Mouse (Mus musculus): ENCODE measurements at regions not wholly inside any gene's neighbourhood (a gene's known extent, or its start where the extent isn't known, plus 50 kb on each side); places are given as distances from the start of the nearest gene placed in this dataset.

DNA sequence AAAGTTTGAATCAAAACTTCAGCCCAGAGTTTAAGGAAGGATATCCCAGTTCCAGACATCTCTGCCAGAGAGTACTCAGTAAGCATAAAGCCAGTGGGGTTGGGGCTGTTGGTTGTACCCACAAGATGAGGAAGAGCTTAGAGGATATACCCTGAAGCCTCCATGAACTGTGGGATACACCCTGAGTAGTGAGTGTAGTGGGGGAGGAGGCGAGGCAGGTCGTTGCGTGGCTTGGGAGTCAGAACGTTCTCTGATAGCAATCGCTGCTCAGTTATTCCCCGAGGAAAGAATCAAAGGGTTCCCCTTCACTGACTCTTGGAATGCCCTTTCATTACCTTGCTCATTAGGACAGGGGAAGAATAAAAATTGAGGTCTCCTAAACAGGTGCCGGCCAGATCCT lies 226.1 kb downstream of the Emx2 start:
- no peak overlapping the region for H3K27ac ChIP-seq (ENCODE audit: poor library complexity, severe bottlenecking)
- no peak for ATAC-seq (ENCODE audit: insufficient number of reproducible peaks, low FRiP score)
- no peaks in the 10 kb centered on the region for H3K27me3 ChIP-seq (replicated peaks)
- H3K9me3 ChIP-seq (replicated peaks): no peaks in the 10 kb centered on the region
- H3K9ac ChIP-seq: no peak overlapping the region
- WGBS: 80% methylated on average over 7 of the region's 7 CpGs
- no peak overlapping the region for H3K4me2 ChIP-seq
- no peaks in the 10 kb centered on the region for H3K4me1 ChIP-seq (replicated peaks)
- H3K36me3 ChIP-seq: no peaks in the 10 kb centered on the region
- no peak overlapping the region for H3K4me3 ChIP-seq

DNA sequence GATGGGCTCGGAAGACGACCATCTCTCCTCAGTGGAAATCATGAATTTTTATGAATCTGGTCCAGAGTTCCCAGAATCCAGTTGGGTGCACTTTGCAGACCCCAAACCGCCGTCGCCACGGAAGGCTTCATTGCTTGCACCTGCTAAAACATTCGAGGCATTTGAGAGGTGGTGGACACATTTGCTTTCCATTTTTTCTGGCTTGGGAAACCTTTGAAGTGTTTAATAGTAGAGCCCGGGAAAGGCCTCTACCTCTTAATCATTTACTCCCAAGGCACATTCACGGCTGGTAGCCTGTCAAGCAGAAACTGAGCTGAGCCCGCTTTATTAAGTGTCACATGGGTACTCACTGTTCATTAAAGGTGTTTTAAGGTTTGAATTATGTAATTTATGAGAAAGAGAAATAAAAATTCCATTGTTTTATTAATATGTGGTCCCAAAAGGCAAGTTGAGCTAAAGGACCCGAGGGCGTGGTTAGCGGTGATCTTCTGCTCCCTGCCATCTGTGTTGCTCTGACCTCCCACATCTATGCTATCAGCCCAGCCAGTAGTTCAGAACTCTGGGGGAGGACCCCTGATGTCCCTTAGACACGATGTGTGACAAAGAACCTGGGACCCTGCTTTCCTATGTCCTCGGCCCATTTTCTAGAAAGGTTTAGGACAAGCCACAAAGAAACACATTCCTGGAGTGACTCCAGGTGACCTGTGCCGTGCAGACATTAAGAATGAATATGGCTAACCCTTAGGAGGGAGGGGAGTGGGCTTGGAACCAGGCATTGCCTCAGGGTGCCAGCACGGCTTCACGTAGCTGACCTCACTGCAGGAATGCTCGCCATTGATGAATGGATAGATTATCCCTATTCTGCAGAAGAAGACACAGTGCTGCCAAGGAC lies 227.9 kb downstream of the Emx2 start:
- ATAC-seq (ENCODE audit: insufficient number of reproducible peaks, low FRiP score): no peak
- H3K27ac ChIP-seq (ENCODE audit: poor library complexity, severe bottlenecking): no peak overlapping the region
- WGBS: 80% methylated on average over 19 of the region's 19 CpGs

DNA sequence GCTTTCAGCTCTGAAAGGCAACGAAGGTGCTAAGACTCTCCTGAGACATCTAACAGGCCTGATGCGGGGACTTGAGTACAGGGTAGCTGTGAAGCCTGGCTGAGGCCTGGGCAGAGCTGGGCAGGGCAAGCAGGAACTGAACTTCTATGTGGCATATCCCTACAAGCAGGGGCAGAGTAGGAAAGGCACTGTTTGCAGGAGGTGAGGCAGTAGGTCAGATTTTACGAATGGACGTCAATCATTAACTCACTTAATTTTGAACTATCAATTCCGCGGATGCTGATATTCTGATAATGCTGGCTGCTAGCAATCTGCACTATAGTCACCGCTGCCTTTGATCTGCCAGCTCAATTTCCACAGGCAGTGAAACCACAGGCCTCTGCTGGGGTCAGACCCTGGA lies 229.0 kb downstream of the Emx2 start:
- Histone ChIP-seq H3K36me3 (no peaks in the 10 kb centered on the region), H3K4me1 (replicated peaks) (no peaks in the 10 kb centered on the region), H3K9ac (no peak overlapping the region), H3K9me3 (replicated peaks) (no peaks in the 10 kb centered on the region), H3K27me3 (replicated peaks) (no peaks in the 10 kb centered on the region), H3K4me3 (no peak overlapping the region), H3K27ac (ENCODE audit: poor library complexity, severe bottlenecking) (no peak overlapping the region), H3K4me2 (no peak overlapping the region)
- WGBS: 82% methylated on average over 7 of the region's 7 CpGs
- ATAC-seq (ENCODE audit: insufficient number of reproducible peaks, low FRiP score): no peak

More for the DNA sequence above, 227.9 kb downstream of the Emx2 start:
- no peaks in the 10 kb centered on the region for H3K4me1 ChIP-seq (replicated peaks)
- H3K9ac ChIP-seq: no peak overlapping the region
- H3K4me3 ChIP-seq: no peak overlapping the region
- H3K9me3 ChIP-seq (replicated peaks): no peaks in the 10 kb centered on the region
- no peaks in the 10 kb centered on the region for H3K36me3 ChIP-seq
- H3K4me2 ChIP-seq: no peak overlapping the region
- H3K27me3 ChIP-seq (replicated peaks): no peaks in the 10 kb centered on the region

DNA sequence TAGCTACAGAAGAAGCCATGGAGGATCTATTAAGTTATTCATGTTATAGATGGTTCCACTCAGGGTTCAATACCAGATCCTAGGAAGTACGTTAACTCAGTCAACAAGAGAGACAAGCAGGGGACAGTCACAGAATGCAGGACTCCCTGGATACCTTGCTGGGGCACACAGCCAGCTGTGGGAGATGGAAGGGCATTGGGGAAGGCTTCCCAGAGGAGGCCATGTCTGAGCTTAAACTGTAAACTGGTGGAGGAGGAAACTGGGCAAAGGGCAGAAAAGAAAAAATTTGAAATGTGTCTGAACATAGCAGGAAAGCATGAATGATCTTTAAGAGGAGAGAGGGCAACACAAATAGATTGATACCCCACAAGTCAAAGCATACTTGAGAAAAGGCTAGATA lies 229.5 kb downstream of the Emx2 start:
- no peaks in the 10 kb centered on the region for H3K9me3 ChIP-seq (replicated peaks)
- H3K27ac ChIP-seq (ENCODE audit: poor library complexity, severe bottlenecking): no peak overlapping the region
- ATAC-seq (ENCODE audit: insufficient number of reproducible peaks, low FRiP score): no peak
- H3K4me2 ChIP-seq: no peak overlapping the region
- no peak overlapping the region for H3K4me3 ChIP-seq
- H3K36me3 ChIP-seq: no peaks in the 10 kb centered on the region
- WGBS: 74% methylated on average over 1 of the region's 1 CpGs
- no peak overlapping the region for H3K9ac ChIP-seq
- no peaks in the 10 kb centered on the region for H3K4me1 ChIP-seq (replicated peaks)
- no peaks in the 10 kb centered on the region for H3K27me3 ChIP-seq (replicated peaks)

DNA sequence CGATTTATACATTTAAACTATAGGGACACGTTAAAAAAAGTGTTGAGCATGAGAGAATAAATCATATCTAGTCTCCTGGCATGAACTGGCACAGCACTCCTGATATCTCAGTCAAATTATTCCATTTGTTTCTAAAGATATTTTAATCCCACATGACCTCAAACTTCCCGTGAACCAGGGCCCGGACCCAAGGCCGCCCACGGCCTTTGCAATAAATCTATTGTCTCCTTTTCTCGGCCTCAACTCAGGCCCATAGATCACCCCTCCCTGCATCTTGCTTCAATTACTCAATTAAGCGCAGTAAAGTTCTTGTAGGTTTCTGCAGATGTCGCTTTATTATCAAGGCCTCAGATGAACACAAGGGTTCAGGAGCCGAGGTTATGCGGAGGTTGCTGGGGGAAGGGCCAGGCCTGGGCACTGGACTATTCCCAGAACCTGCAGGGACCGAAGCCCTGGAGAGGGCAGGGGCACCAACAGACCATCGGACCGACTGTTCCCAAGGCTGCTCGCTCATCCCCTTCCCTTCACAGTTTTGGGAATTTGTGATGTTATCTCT lies 233.4 kb downstream of the Emx2 start:
- no peak for ATAC-seq (ENCODE audit: insufficient number of reproducible peaks, low FRiP score)
- Histone ChIP-seq H3K4me1 (replicated peaks) (no peaks in the 10 kb centered on the region), H3K36me3 (no peaks in the 10 kb centered on the region), H3K9ac (no peak overlapping the region), H3K4me2 (no peak overlapping the region), H3K4me3 (no peak overlapping the region), H3K27me3 (replicated peaks) (0 out of 2 replicates have a peak, but pooled peaks cover 2% of the 10 kb centered on the region), H3K9me3 (replicated peaks) (no peaks in the 10 kb centered on the region), H3K27ac (ENCODE audit: poor library complexity, severe bottlenecking) (no peak overlapping the region)
- WGBS: 76% methylated on average over 15 of the region's 15 CpGs

DNA sequence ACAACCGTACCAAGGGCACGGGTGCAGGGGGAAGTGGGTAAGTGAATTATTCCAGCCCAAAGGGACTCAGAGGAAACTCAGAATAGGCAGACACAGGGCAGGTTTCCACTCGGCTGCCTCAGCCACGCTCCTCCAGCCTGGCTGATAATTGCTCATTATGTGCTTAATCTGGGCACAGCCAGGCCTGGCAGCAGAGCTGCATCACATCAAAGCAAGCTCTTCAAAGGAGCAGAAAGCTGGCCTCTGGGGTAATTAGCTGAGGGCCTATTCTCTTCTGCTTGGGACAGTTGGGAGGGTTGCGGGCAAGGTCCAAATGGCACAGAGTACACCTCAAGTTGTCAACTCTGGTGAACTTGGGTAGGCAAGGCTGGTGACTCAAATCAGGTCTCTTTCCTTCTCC lies 239.5 kb downstream of the Emx2 start:
- Histone ChIP-seq H3K9me3 (replicated peaks) (no peaks in the 10 kb centered on the region), H3K27ac (ENCODE audit: poor library complexity, severe bottlenecking) (no peak overlapping the region), H3K4me3 (no peak overlapping the region), H3K4me1 (replicated peaks) (no peaks in the 10 kb centered on the region), H3K4me2 (no peak overlapping the region), H3K9ac (no peak overlapping the region), H3K27me3 (replicated peaks) (peaks cover 5% of the 10 kb centered on the region; the same call in 1 of the 2 replicates), H3K36me3 (no peaks in the 10 kb centered on the region)
- no peak for ATAC-seq (ENCODE audit: insufficient number of reproducible peaks, low FRiP score)
- WGBS: 64% methylated on average over 5 of the region's 5 CpGs

DNA sequence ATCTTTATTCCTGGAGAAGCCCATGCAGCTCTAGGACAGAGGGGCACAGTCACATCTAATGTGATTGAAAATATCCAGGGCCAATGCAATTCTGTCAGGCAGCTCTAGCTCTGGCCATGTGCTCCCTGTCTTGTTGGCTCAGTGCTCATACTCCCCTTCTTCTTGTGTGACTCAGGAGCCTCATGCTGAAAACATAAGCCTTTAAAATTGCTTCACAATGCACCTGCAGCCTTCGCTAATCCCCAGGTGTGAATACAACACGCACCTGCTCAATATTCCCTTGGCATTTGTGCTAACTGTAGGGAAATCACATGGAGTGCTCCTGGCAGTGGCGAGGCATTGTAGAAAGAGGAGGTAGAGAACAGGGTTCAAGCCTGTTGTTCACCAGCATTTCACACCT lies 242.0 kb downstream of the Emx2 start:
- Histone ChIP-seq H3K4me3 (no peak overlapping the region), H3K4me1 (replicated peaks) (no peaks in the 10 kb centered on the region), H3K36me3 (no peaks in the 10 kb centered on the region), H3K9me3 (replicated peaks) (no peaks in the 10 kb centered on the region), H3K27ac (ENCODE audit: poor library complexity, severe bottlenecking) (no peak overlapping the region), H3K9ac (no peak overlapping the region), H3K4me2 (no peak overlapping the region), H3K27me3 (replicated peaks) (peaks cover 5% of the 10 kb centered on the region; the same call in 1 of the 2 replicates)
- WGBS: 63% methylated on average over 3 of the region's 3 CpGs
- no peak for ATAC-seq (ENCODE audit: insufficient number of reproducible peaks, low FRiP score)

DNA sequence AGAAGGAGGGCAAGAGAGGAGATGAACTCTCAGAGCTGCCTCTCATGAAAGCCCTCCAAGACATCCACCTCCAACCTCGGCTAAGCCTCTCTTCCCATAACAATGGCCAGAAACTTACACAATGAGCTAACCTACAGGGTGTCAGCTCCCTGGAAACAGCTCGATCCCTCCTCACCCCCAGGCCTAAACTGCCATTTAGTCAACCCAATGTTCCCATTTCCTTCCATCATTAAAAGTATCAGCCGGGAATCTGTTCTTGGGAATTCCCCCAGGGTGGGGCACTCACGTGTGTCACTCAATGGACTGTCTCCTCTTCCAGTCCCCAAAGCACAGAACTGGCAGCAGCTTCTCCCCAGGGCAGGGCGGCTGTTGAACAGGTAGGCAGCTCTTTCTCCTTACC lies 236.3 kb downstream of the Rab11fip2 start:
- H3K27me3 ChIP-seq (replicated peaks): no peaks in the 10 kb centered on the region
- H3K4me2 ChIP-seq: no peak overlapping the region
- no peaks in the 10 kb centered on the region for H3K9me3 ChIP-seq (replicated peaks)
- no peak overlapping the region for H3K9ac ChIP-seq
- 62% methylated on average over 5 of the region's 5 CpGs for WGBS
- no peaks in the 10 kb centered on the region for H3K4me1 ChIP-seq (replicated peaks)
- H3K36me3 ChIP-seq: no peaks in the 10 kb centered on the region
- H3K27ac ChIP-seq (ENCODE audit: poor library complexity, severe bottlenecking): no peak overlapping the region
- ATAC-seq (ENCODE audit: insufficient number of reproducible peaks, low FRiP score): no peak
- no peak overlapping the region for H3K4me3 ChIP-seq

DNA sequence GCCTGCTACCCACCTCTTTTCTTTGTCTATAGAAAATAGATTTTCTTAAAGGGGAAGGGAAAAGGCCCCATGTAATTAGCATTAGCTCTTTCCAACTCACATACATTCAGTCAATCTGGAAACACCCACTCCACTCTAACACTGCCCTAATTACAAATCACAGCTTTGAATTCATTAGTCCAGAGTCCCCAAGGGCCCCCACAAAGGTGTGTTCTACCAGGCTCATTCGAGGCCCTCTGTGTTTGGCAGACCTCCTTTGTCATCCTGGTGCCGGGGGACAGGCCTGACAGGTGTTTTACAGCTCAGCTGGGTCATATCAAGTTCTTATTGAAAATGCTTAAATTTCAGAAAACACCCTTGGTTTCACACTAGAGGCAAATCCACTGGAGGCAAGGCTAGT lies 234.3 kb downstream of the Rab11fip2 start:
- WGBS: 76% methylated on average over 2 of the region's 2 CpGs

DNA sequence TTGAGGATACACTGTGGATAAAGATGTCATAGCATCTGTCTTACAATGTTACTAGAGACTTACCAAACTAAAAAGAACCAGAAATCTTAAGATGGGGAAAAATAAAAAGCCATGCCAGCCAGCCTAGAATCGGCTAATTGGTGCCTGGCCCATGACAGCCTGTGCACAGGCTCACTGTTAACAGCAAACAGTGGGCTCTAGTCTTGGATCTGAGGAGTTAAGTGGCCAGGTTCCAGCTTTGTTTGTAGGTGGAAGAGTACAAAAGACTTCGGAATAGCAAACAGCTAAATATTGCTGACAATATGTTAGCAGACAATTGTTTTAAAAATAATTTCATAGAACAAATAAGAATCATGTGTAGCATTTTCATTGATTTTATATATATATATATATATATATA lies 228.4 kb downstream of the Rab11fip2 start:
- 77% methylated on average over 2 of the region's 2 CpGs for WGBS
- H3K27me3 ChIP-seq (replicated peaks): peaks cover 30% of the 10 kb centered on the region; the same call in 1 of the 2 replicates
- no peak overlapping the region for H3K9ac ChIP-seq
- H3K4me1 ChIP-seq (replicated peaks): no peaks in the 10 kb centered on the region
- no peaks in the 10 kb centered on the region for H3K9me3 ChIP-seq (replicated peaks)
- ATAC-seq (ENCODE audit: insufficient number of reproducible peaks, low FRiP score): no peak
- H3K27ac ChIP-seq (ENCODE audit: poor library complexity, severe bottlenecking): no peak overlapping the region
- H3K4me2 ChIP-seq: no peak overlapping the region
- no peaks in the 10 kb centered on the region for H3K36me3 ChIP-seq
- H3K4me3 ChIP-seq: no peak overlapping the region

More for the DNA sequence above, 234.3 kb downstream of the Rab11fip2 start:
- no peaks in the 10 kb centered on the region for H3K9me3 ChIP-seq (replicated peaks)
- no peaks in the 10 kb centered on the region for H3K4me1 ChIP-seq (replicated peaks)
- no peaks in the 10 kb centered on the region for H3K36me3 ChIP-seq
- no peak overlapping the region for H3K4me2 ChIP-seq
- no peaks in the 10 kb centered on the region for H3K27me3 ChIP-seq (replicated peaks)
- no peak overlapping the region for H3K4me3 ChIP-seq
- no peak overlapping the region for H3K27ac ChIP-seq (ENCODE audit: poor library complexity, severe bottlenecking)
- no peak overlapping the region for H3K9ac ChIP-seq
- ATAC-seq (ENCODE audit: insufficient number of reproducible peaks, low FRiP score): no peak

DNA sequence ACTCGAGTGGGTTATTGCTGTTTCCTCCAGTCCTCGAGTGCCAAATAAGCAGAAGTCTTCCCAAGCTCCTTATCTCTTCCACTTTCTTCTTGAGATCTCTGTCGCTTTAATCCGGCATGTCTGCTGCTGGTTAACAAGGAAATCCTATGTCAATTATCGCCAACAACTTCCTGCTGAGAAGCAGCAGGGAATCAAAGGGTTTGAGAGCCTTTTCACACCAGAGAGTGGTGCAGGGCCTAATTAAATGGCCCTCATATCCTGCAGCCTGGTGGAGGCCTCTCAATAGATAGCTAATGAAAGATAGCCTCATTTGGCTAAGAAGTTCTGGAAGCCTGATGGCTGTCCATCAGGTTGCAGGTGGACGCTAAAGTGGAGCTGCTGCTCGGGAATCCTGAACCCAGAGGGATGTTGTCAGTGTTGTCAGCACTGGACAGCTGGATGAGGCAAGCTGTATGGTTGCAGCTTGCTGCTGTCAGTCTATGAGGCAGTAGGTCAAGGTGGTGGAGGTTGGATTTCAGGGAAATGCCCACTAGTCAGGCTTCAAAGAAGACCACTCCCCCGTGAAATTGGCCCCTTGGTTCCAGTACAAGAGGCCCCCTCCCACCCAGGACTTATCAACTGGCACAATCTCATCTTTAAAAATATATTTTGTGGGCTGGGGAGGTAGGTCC lies 225.5 kb downstream of the Rab11fip2 start:
- Histone ChIP-seq H3K9me3 (replicated peaks) (0 out of 2 replicates have a peak, but pooled peaks cover 2% of the 10 kb centered on the region), H3K27ac (ENCODE audit: poor library complexity, severe bottlenecking) (no peak overlapping the region), H3K4me1 (replicated peaks) (no peaks in the 10 kb centered on the region), H3K36me3 (no peaks in the 10 kb centered on the region), H3K4me3 (no peak overlapping the region), H3K4me2 (no peak overlapping the region), H3K27me3 (replicated peaks) (peaks cover 38% of the 10 kb centered on the region; the same call in 1 of the 2 replicates), H3K9ac (no peak overlapping the region)
- no peak for ATAC-seq (ENCODE audit: insufficient number of reproducible peaks, low FRiP score)
- WGBS: 5% methylated on average over 8 of the region's 8 CpGs

Measured in heart, embryonic 12.5 days (tissue).